Mouse (Mus musculus) small intestine, adult 2 months (tissue): ENCODE measurements around the gene Gan. TPM values are rescaled to one million over a fixed set of nuclear protein-coding genes. Genes with fewer than 3 reads are reported as not detected.

ENCODE experiments used
- H3K27ac ChIP-seq: fragments of 200-500 bp; 2 replicates; pipeline ENCODE4 v1.5.1; 2012; ENCODE audit warnings: low read depth, low read length, control low read depth, inconsistent platforms; ENCODE audit not compliant: insufficient read depth
- H3K27me3 ChIP-seq: fragments of 200-500 bp; 2 replicates; pipeline ENCODE4 v1.6.1; 2012; ENCODE audit warnings: mild to moderate bottlenecking, moderate library complexity, low read length, inconsistent platforms; ENCODE audit not compliant: control insufficient read depth, insufficient read depth
- H3K36me3 ChIP-seq: fragments of 200-500 bp; 2 replicates; pipeline ENCODE4 v1.6.1; 2012; ENCODE audit warnings: mild to moderate bottlenecking, low read length, control low read depth, inconsistent platforms; ENCODE audit not compliant: control insufficient read depth, insufficient read depth
- H3K4me1 ChIP-seq: fragments of 200-500 bp; 2 replicates; pipeline ENCODE4 v1.6.1; 2012; ENCODE audit warnings: low read length, inconsistent platforms, mixed read lengths; ENCODE audit not compliant: control insufficient read depth, insufficient read depth, insufficient read length
- H3K4me3 ChIP-seq: fragments of 200-500 bp; 2 replicates; pipeline ENCODE4 v1.5.1; 2012; ENCODE audit warnings: low read depth, mild to moderate bottlenecking, control low read depth, inconsistent platforms, low read length, moderate library complexity
- CTCF ChIP-seq: fragments of 200-500 bp; IDR thresholded peaks from 2 replicates; pipeline ENCODE4 v1.5.1; 2012; ENCODE audit warnings: low read depth, mild to moderate bottlenecking, control low read depth, inconsistent platforms, low read length, moderate library complexity, mixed read lengths; ENCODE audit not compliant: insufficient replicate concordance, insufficient read length; ENCODE audit errors: extremely low read depth
- POLR2A ChIP-seq: fragments of 200-500 bp; IDR thresholded peaks from 2 replicates; pipeline ENCODE4 v1.6.1; 2012; ENCODE audit warnings: low read depth, mild to moderate bottlenecking, control low read depth, inconsistent platforms, low read length, moderate library complexity
- WGBS: fragments of 180-500 bp; shearing (Covaris S2); methylation state at CpG from one replicate; pipeline ENCODE4 v1.1.7; 2018; 5-methylcytosine and 5-hydroxymethylcytosine counted together
- polyA plus RNA-seq: library from polyadenylated mRNA; depleted of rRNA; stranded (reverse); fragments of >200 nt; gene quantifications from 2 replicates; pipeline ENCODE4 v1.2.3, GENCODE M21; 2012

The Gan gene
- polyA plus RNA-seq, 1 experiment = 4.6 TPM

DNA sequence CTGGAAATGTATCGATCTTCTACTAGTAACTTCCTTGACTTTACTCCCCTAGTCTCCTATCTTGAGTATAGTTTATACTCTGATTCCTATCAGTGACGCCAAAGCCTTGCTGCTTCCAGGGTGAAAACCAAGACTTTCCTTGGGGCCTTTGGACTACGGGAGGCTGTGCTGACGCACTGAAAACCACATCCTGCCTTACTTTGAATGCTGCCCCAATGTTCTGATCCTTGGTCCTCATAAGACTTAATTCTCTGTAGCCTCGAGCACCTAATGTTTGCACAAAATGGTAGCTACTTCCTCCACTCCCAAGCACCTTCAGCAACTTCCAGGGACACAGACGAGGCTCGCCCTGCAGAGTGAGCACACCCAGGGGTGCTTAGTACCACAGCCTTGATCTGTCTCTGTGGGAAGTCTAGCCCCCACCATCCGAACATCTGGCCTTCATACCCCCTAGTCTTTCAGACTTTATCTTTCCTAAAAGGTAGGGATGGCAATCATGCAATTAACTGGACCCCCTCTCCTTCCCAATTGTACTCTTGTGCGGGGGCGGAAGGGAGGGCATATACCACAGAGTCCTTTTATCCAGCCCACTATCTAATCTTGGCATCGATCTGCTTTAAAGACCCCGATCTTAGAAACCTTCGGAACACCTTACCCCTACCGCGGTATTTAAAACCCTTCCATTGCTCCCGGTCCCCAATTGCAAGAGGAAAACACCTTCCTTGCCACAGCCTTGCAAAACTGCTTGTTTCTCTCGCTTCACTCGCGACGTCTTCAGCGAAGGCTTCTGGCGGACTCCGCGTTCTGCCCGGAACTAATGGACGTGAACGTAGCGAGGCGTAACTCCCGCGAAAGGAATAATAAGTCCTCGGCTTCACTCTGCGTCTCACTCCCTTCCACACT is 818 bp upstream of the Gan start:
- H3K27ac ChIP-seq = peak overlapping the region; percentile 97
- no peaks in the 10 kb centered on the region for H3K27me3 ChIP-seq
- WGBS = 2% methylated on average over 33 of the region's 33 CpGs
- 0 out of 2 replicates have a peak, but pooled peaks cover 4% of the 10 kb centered on the region for H3K36me3 ChIP-seq
- H3K4me1 ChIP-seq = peaks cover 17% of the 10 kb centered on the region; the same call in 1 of the 2 replicates
- peak overlapping the region; percentile 93 for H3K4me3 ChIP-seq
- TF ChIP-seq CTCF (no peak), POLR2A (no peak)

DNA sequence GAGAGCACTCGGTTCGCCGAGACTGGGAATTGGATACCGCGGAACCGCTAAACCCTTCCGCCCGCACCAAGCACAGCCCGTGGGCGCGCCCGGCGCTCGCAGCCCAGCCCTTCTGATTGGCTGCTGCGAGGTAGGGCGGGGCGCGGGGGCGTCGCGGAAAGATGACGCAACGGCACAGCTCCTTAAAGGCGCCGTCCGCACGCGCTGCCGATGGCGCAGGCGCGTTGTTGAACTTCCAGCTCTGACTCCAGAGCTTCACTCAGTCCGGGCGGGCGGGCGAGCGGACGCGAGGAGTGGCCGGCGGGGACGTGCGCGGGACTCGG is 205 bp upstream of the Gan start:
- H3K36me3 ChIP-seq = 0 out of 2 replicates have a peak, but pooled peaks cover 4% of the 10 kb centered on the region
- no peaks in the 10 kb centered on the region for H3K27me3 ChIP-seq
- no peak for TF ChIP-seq CTCF
- peak; percentile 98 for TF ChIP-seq POLR2A
- peak overlapping the region; percentile 93 for H3K4me3 ChIP-seq
- WGBS = 1% methylated on average over 45 of the region's 45 CpGs
- peak overlapping the region; percentile 97 for H3K27ac ChIP-seq
- H3K4me1 ChIP-seq = peaks cover 17% of the 10 kb centered on the region; the same call in 1 of the 2 replicates

DNA sequence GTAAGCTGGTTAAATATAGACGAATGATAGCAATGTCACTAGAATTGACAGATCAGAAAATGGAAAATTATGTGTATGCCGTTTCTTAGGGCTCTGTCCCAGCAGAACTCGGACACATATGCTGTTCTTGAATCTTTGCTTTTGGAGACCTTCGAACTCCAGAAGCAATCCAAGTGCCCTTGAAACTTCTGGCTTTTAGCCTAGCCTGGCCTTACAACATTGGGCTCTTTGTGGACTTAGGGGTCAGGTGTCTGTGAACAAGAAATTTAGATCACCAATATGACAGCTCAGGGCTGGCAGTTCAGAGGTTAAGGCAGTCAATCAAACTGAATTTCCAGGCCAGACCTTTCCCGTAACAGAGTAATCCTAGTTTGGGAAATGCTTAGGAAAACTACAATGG is 1.1 kb downstream of the Gan start:
- Histone ChIP-seq H3K27me3 (no peaks in the 10 kb centered on the region), H3K4me1 (peaks cover 17% of the 10 kb centered on the region; the same call in 1 of the 2 replicates), H3K27ac (peak overlapping the region; percentile 91; the same call in 1 of the 2 replicates), H3K4me3 (no peak overlapping the region), H3K36me3 (0 out of 2 replicates have a peak, but pooled peaks cover 4% of the 10 kb centered on the region)
- WGBS = 17% methylated on average over 5 of the region's 5 CpGs
- no peak for TF ChIP-seq CTCF
- TF ChIP-seq POLR2A = no peak

DNA sequence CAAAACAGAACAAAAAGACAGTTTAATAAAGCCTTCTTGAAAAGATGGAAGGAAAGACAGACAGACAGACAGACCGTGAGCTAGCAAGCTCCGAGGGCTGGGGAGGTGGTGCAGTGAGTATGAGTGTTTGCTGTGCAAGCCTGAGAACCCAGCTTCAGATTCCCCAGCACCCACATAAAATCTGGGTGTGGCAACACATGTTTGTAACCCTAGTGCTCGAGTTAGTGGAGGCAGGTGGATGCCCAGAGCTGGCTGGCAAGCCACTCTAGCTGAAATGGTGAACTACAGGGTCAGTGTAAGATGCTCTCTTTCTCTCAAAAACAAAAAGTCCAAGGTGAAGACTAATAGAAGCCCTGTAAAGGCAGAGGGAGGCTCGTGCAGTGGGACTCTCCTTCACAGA is 7.0 kb downstream of the Gan start:
- H3K27me3 ChIP-seq = no peaks in the 10 kb centered on the region
- H3K4me1 ChIP-seq = peaks cover 18% of the 10 kb centered on the region
- no peak for TF ChIP-seq POLR2A
- TF ChIP-seq CTCF = no peak
- H3K4me3 ChIP-seq = no peak overlapping the region
- no peaks in the 10 kb centered on the region for H3K36me3 ChIP-seq
- WGBS = 50% methylated on average over 4 of the region's 4 CpGs
- H3K27ac ChIP-seq = no peak overlapping the region

DNA sequence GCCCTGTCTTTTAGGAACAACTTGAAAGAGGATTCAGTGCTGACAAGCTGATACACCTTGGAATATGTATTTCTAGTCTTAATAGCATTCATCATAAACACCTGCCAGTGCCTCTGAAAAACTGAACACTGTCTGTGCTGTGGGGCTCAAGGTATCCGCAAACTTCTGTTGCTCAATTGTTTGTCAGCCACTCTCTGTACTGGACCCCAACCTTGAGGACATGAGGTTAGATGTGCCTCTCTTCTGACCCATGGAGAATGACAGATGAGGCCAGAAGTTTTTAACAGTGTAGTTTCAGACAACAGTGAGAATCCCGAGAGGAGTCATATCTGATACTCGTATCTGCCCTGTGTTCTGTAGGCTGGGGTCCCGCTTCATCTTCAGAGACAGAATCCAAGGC is 7.6 kb downstream of the Gan start:
- Histone ChIP-seq H3K4me1 (peaks cover 18% of the 10 kb centered on the region), H3K27me3 (no peaks in the 10 kb centered on the region), H3K36me3 (no peaks in the 10 kb centered on the region), H3K4me3 (no peak overlapping the region), H3K27ac (no peak overlapping the region)
- TF ChIP-seq POLR2A = no peak
- TF ChIP-seq CTCF = no peak
- 93% methylated on average over 4 of the region's 4 CpGs for WGBS

DNA sequence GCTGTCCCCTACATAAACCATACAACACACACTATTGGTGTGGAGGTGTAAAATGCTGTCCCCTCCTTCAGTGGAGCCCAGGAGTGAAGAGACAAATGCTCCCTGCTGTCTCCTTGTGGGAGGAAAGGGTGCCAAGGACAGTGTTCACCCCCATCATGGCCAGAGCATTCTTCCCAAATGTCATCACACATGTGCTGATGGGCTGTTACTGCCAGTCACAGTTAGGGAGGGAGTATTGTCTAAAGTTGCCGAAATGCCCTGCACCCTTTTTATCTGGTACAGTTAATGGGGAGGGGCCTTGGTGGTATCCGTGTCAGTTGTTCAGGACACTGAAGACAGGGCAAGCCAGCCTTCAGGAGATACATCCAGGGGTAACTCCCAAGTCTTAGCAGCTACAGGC is 8.6 kb downstream of the Gan start:
- H3K27ac ChIP-seq = no peak overlapping the region
- H3K4me1 ChIP-seq = peaks cover 18% of the 10 kb centered on the region
- H3K36me3 ChIP-seq = no peaks in the 10 kb centered on the region
- 80% methylated on average over 2 of the region's 2 CpGs for WGBS
- no peaks in the 10 kb centered on the region for H3K27me3 ChIP-seq
- H3K4me3 ChIP-seq = no peak overlapping the region
- TF ChIP-seq CTCF = no peak
- no peak for TF ChIP-seq POLR2A

DNA sequence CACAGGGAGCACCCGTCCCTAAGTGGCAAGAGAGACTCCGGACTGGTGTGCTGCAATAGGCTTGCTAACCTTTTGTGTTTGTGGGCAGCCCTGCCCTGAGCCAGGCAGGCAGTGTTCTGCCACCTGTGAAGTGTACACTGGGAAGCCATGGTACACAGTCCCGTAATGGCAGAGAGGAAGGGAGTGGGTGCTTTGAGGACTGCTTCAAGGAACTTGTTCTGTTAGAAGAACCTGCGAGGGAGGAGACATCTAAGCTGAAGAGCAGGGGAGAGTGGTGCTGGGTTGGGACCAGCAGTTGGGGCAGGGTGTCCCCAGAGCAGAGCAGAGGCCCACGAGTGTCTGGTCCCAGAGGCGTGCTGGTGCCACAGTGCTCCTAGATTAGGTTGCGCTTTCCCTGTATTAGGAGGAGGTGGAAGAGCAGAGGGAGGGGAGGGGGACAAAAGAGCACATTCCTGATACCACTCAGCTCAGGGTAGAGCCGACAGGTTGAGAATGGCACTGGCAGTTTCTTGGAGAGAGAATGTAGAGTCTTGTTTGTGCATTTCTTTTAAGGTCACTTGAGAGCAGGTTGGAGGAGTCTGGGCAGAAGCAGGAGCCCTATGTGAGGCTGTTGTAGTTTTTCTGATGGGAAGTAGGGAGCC is 9.4 kb downstream of the Gan start:
- no peak overlapping the region for H3K27ac ChIP-seq
- WGBS = 81% methylated on average over 8 of the region's 8 CpGs

More for the DNA sequence above, 9.4 kb downstream of the Gan start:
- H3K27me3 ChIP-seq = no peaks in the 10 kb centered on the region
- no peaks in the 10 kb centered on the region for H3K36me3 ChIP-seq
- H3K4me1 ChIP-seq = peaks cover 18% of the 10 kb centered on the region
- TF ChIP-seq POLR2A (no peak), CTCF (no peak)
- H3K4me3 ChIP-seq = no peak overlapping the region
